Mouse (Mus musculus) cortical plate, adult 2 months (tissue): ENCODE results near the gene Zfp282. TPM values are rescaled to one million over a fixed set of nuclear protein-coding genes. Genes with fewer than 3 reads are reported as not detected.

ENCODE experiments used
- H3K27ac ChIP-seq: fragments of 200-500 bp; 2 replicates; pipeline ENCODE4 v1.5.1; 2012; ENCODE audit warnings: low read length, control low read depth, inconsistent platforms; ENCODE audit not compliant: insufficient read depth
- H3K4me1 ChIP-seq: fragments of 200-500 bp; 2 replicates; pipeline ENCODE4 v1.6.1; 2011; ENCODE audit warnings: low read length; ENCODE audit not compliant: control insufficient read depth, insufficient read depth
- H3K4me3 ChIP-seq: fragments of 200-500 bp; 2 replicates; pipeline ENCODE4 v1.5.1; 2011; ENCODE audit warnings: mild to moderate bottlenecking, low read length, control low read depth; ENCODE audit not compliant: insufficient read depth
- CTCF ChIP-seq: fragments of 200-500 bp; IDR thresholded peaks from 2 replicates; pipeline ENCODE4 v1.5.1; 2011; ENCODE audit warnings: mild to moderate bottlenecking, control low read depth, low read length; ENCODE audit not compliant: insufficient read depth; ENCODE audit errors: extremely low read depth
- POLR2A ChIP-seq: fragments of 200-500 bp; IDR thresholded peaks from 2 replicates; pipeline ENCODE4 v1.6.1; 2011; ENCODE audit warnings: mild to moderate bottlenecking, low read length, control low read depth; ENCODE audit not compliant: insufficient read depth; ENCODE audit errors: extremely low read depth
- polyA plus RNA-seq: library from polyadenylated mRNA; depleted of rRNA; stranded (reverse); fragments of >200 nt; gene quantifications from 2 replicates; pipeline ENCODE4 v1.2.3, GENCODE M21; 2012

Zfp282 gene
- polyA plus RNA-seq, 1 experiment, result 10.0 TPM

GRCm38 (mm10) chr6:47888812-47889383 is 11.9 kb downstream of the Zfp282 start:
- Histone ChIP-seq H3K4me1 (no peaks in the 10 kb centered on the region), H3K27ac (no peak overlapping the region), H3K4me3 (no peak overlapping the region)
- TF ChIP-seq POLR2A (no peak), CTCF (no peak)

- no peak for TF ChIP-seq CTCF
- TF ChIP-seq POLR2A, result no peak
- no peak overlapping the region for H3K4me3 ChIP-seq
- no peaks in the 10 kb centered on the region for H3K4me1 ChIP-seq
- no peak overlapping the region for H3K27ac ChIP-seq
Observed at GRCm38 (mm10) chr6:47899416-47899815, 22.4 kb downstream of the Zfp282 start.

- Histone ChIP-seq H3K4me1 (no peaks in the 10 kb centered on the region), H3K4me3 (no peak overlapping the region), H3K27ac (no peak overlapping the region)
- TF ChIP-seq POLR2A (no peak), CTCF (no peak)
Observed at GRCm38 (mm10) chr6:47903587-47903986, 26.6 kb downstream of the Zfp282 start.

GRCm38 (mm10) chr6:47904361-47904760 is 27.4 kb downstream of the Zfp282 start:
- TF ChIP-seq POLR2A, result no peak
- no peak for TF ChIP-seq CTCF
- Histone ChIP-seq H3K4me3 (no peak overlapping the region), H3K27ac (no peak overlapping the region)

GRCm38 (mm10) chr6:47904917-47905695 is 28.1 kb downstream of the Zfp282 start:
- H3K27ac ChIP-seq, result no peak overlapping the region
- TF ChIP-seq POLR2A, result no peak
- no peak for TF ChIP-seq CTCF
- H3K4me3 ChIP-seq, result no peak overlapping the region
- no peaks in the 10 kb centered on the region for H3K4me1 ChIP-seq

More at GRCm38 (mm10) chr6:47904361-47904760, 27.4 kb downstream of the Zfp282 start:
- no peaks in the 10 kb centered on the region for H3K4me1 ChIP-seq

- Histone ChIP-seq H3K27ac (no peak overlapping the region), H3K4me1 (no peaks in the 10 kb centered on the region), H3K4me3 (no peak overlapping the region)
- TF ChIP-seq POLR2A (no peak), CTCF (no peak)
Observed at GRCm38 (mm10) chr6:47906326-47906725, 29.3 kb downstream of the Zfp282 start.

- Histone ChIP-seq H3K27ac (no peak overlapping the region), H3K4me3 (no peak overlapping the region), H3K4me1 (no peaks in the 10 kb centered on the region)
- TF ChIP-seq POLR2A (no peak), CTCF (no peak)
Observed at GRCm38 (mm10) chr6:47909007-47909406, 32.0 kb downstream of the Zfp282 start.

- no peak overlapping the region for H3K4me3 ChIP-seq
- no peak for TF ChIP-seq POLR2A
- TF ChIP-seq CTCF, result no peak
- no peak overlapping the region for H3K27ac ChIP-seq
- H3K4me1 ChIP-seq, result no peaks in the 10 kb centered on the region
Observed at GRCm38 (mm10) chr6:47911650-47912049, 34.6 kb downstream of the Zfp282 start.

GRCm38 (mm10) chr6:47912991-47913390 is 36.0 kb downstream of the Zfp282 start:
- Histone ChIP-seq H3K27ac (no peak overlapping the region), H3K4me1 (no peaks in the 10 kb centered on the region), H3K4me3 (no peak overlapping the region)
- TF ChIP-seq POLR2A (no peak), CTCF (no peak)

GRCm38 (mm10) chr6:47917051-47917450 is 40.0 kb downstream of the Zfp282 start:
- H3K27ac ChIP-seq, result no peak overlapping the region
- no peak for TF ChIP-seq POLR2A
- no peak for TF ChIP-seq CTCF
- peaks cover 3% of the 10 kb centered on the region; the same call in 1 of the 2 replicates for H3K4me1 ChIP-seq
- H3K4me3 ChIP-seq, result no peak overlapping the region
